Mouse (Mus musculus): ENCODE data around the gene Vmp1.

DNA sequence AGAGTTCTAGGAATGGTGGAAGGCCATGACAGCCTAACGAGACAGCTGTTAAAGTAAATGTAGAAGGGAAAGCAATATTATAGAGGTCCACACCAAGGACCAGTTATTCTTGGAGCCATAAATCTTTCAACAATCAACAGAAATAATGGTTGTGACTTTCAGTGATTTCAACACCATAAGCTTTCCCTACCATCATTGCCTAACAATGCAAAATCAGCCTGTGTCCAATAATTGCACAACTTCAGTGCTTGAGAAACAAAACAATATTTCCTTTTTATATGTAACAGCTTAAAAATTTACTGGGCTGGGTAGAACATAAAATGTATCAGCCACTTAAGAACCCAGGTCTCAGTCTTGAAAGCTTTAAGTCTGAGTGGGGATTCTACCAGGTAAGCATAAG lies 79.9 kb downstream of the Vmp1 start:
- TF ChIP-seq EP300 (IDR thresholded peaks at IDR 0.05; ENCODE audit: low read length): no peak
- no peak for TF ChIP-seq CHD2 (IDR thresholded peaks at IDR 0.05; ENCODE audit: low read length)
- TF ChIP-seq POLR2A (IDR thresholded peaks at IDR 0.05; ENCODE audit: low read depth, low read length): no peak
- no peak for TF ChIP-seq KAT2A (IDR thresholded peaks at IDR 0.05; ENCODE audit: insufficient replicate concordance, low read length)
- no peak for TF ChIP-seq MEF2A (IDR thresholded peaks at IDR 0.05; ENCODE audit: borderline replicate concordance, low read depth, low read length)
- no peak for TF ChIP-seq RAD21 (IDR thresholded peaks at IDR 0.05; ENCODE audit: low read depth, low read length)

Data from CH12.LX (cell line).